Mouse (Mus musculus) heart, embryonic 12.5 days (tissue): ENCODE data around the gene Plekha5. TPM values are rescaled to one million over a fixed set of nuclear protein-coding genes. Genes with fewer than 3 reads are reported as not detected.

Experiments used
- ATAC-seq: fragments of 200-750 bp; cut with Nextera tagmentation; 2 replicates; pipeline ENCODE4 v1.8.0; 2017; ENCODE audit warnings: moderate TSS enrichment, moderate library complexity; ENCODE audit not compliant: insufficient number of reproducible peaks, low FRiP score
- H3K27ac ChIP-seq: fragments of 300-500 bp; sonication (generic); 2 replicates; pipeline ENCODE4 v1.5.1; 2016; ENCODE audit warnings: mild to moderate bottlenecking, moderate library complexity; ENCODE audit not compliant: poor library complexity, severe bottlenecking
- H3K27me3 ChIP-seq: fragments of 300-500 bp; sonication (generic); replicated peaks from 2 replicates; pipeline ENCODE4 v1.6.1; 2016; ENCODE audit warnings: mild to moderate bottlenecking, moderate library complexity
- H3K36me3 ChIP-seq: fragments of 300-500 bp; sonication (generic); 2 replicates; pipeline ENCODE4 v1.6.1; 2016; ENCODE audit warnings: mild to moderate bottlenecking, moderate library complexity
- H3K4me1 ChIP-seq: fragments of 300-500 bp; sonication (generic); replicated peaks from 2 replicates; pipeline ENCODE4 v1.6.1; 2016; ENCODE audit warnings: mild to moderate bottlenecking
- H3K4me2 ChIP-seq: fragments of 300-500 bp; sonication (generic); 2 replicates; pipeline ENCODE4 v1.6.1; 2016; ENCODE audit warnings: mild to moderate bottlenecking, moderate library complexity
- H3K4me3 ChIP-seq: fragments of 300-500 bp; sonication (generic); 2 replicates; pipeline ENCODE4 v1.5.1; 2016; ENCODE audit warnings: mild to moderate bottlenecking
- H3K9ac ChIP-seq: fragments of 300-500 bp; sonication (generic); 2 replicates; pipeline ENCODE4 v1.6.1; 2016; ENCODE audit warnings: mild to moderate bottlenecking, moderate library complexity
- H3K9me3 ChIP-seq: fragments of 300-500 bp; sonication (generic); replicated peaks from 2 replicates; pipeline ENCODE4 v1.6.1; 2016; ENCODE audit warnings: mild to moderate bottlenecking, moderate library complexity
- WGBS: fragments of 180-500 bp; shearing (Covaris S2); methylation state at CpG from one replicate; pipeline ENCODE4 v1.1.7; 2016; 5-methylcytosine and 5-hydroxymethylcytosine counted together
- polyA plus RNA-seq: library from polyadenylated mRNA; unstranded; fragments of >200 nt; fragmentation: Nextera tagmentation; extraction: Ambion mirVana; gene quantifications from 2 replicates; pipeline ENCODE4 v1.2.1, GENCODE M21; 2016

Gene Plekha5
- 21.9 and 22.3 TPM in 2 replicates for polyA plus RNA-seq

DNA sequence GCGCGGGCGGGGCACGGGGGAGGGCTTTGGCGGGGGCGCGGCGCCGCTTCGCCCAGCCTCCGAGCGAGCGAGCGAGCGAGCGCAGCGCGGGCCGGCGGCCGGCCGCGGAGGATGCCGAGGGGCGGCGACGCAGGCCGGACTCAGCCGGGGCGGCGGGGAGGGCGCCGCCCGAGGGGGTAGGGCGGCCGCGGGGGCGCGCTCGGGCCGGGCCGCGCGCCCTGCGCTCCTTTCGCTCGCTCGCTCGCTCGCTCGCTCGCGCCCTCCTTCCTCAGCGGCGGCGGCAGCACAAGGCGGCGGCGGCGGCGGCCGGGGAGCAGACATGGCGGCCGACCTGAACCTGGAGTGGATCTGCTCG, at the start of gene Plekha5:
Gene Plekha5, plus strand, starts transcription at position 209 of the 355 bp plus-strand sequence.
- no peaks in the 10 kb centered on the region for H3K27me3 ChIP-seq
- peak within 1 kb of the TSS; percentile 95 for H3K9ac ChIP-seq
- peaks cover 9% of the 10 kb centered on the region; the same call in 1 of the 2 replicates for H3K9me3 ChIP-seq
- H3K4me3 ChIP-seq, result peak within 1 kb of the TSS; percentile 99
- peak; percentile 94 for ATAC-seq
- H3K4me2 ChIP-seq, result peak within 1 kb of the TSS; percentile 93
- H3K27ac ChIP-seq, result peak within 1 kb of the TSS; percentile 83
- H3K36me3 ChIP-seq, result peaks cover 7% of the 10 kb centered on the region; the same call in 1 of the 2 replicates
- peaks cover 5% of the 10 kb centered on the region for H3K4me1 ChIP-seq
- 8% methylated on average over 61 of the region's 65 CpGs for WGBS

DNA sequence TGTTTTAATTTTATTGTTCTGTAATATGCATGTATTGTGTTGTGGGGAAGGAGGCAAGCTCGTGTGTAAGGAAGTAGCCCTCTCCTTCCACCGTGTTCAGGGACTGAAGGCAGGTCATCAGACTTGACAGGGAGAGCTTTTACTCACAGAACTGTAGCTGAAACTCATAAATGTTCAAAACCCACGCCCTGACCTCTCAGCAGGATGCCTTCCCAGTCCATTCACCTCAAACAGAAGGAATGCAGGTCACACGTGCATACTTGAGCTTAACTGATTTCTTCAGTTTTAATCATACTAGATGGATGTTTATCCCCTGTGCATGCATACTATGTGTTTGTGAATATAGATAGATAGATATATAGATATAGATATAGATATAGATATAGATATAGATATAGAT, 48.2 kb upstream of the Plekha5 start:
- no peak overlapping the region for H3K4me2 ChIP-seq
- no peaks in the 10 kb centered on the region for H3K36me3 ChIP-seq
- no peak overlapping the region for H3K27ac ChIP-seq
- no peak overlapping the region for H3K9ac ChIP-seq
- 59% methylated on average over 4 of the region's 4 CpGs for WGBS
- H3K9me3 ChIP-seq, result no peaks in the 10 kb centered on the region
- H3K4me3 ChIP-seq, result no peak overlapping the region
- ATAC-seq, result no peak
- H3K27me3 ChIP-seq, result no peaks in the 10 kb centered on the region
- no peaks in the 10 kb centered on the region for H3K4me1 ChIP-seq

DNA sequence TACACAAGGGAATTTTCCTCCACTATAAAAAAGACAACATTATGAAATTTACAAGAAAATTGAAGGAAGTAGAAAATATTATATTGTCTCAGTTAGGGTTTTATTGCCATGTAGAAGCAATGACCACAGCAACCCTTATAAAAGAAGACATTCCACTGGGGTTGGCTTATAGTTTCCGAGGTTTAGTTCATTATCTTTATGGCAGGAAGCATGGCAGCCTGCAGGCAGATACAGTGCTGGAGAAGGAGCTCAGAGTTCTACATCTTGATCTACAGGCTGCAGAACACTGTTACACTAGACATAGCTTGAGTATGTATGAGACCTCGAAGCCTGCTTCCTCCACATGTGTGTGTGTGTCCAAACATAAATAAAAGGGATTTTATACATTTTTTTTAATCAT, 43.3 kb upstream of the Plekha5 start:
- H3K27me3 ChIP-seq, result no peaks in the 10 kb centered on the region
- no peak for ATAC-seq
- H3K9ac ChIP-seq, result no peak overlapping the region
- no peak overlapping the region for H3K4me3 ChIP-seq
- no peak overlapping the region for H3K27ac ChIP-seq
- 51% methylated on average over 2 of the region's 2 CpGs for WGBS
- no peaks in the 10 kb centered on the region for H3K9me3 ChIP-seq
- no peaks in the 10 kb centered on the region for H3K4me1 ChIP-seq
- no peak overlapping the region for H3K4me2 ChIP-seq
- H3K36me3 ChIP-seq, result no peaks in the 10 kb centered on the region

DNA sequence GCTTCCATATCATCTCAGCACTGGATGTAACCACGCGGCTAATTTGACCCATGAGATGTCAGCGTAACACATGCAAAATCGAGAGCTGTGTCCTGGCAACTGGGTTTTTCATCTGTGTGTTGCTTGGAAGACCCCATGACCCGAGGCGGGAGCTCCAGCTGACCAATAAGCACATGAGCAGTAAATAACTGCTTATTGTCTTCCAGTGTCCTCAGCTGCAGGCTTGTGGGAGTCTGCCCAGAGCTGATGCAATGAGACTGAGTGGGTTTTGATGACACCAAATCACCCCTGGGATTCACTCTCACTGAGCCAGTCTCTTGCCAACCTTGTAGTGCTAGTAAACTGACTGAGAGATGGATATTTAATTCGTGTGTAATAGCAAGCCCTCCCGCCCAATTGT, 42.7 kb upstream of the Plekha5 start:
- no peak overlapping the region for H3K4me2 ChIP-seq
- no peak overlapping the region for H3K27ac ChIP-seq
- H3K36me3 ChIP-seq, result no peaks in the 10 kb centered on the region
- no peak overlapping the region for H3K9ac ChIP-seq
- H3K27me3 ChIP-seq, result no peaks in the 10 kb centered on the region
- no peaks in the 10 kb centered on the region for H3K9me3 ChIP-seq
- H3K4me1 ChIP-seq, result no peaks in the 10 kb centered on the region
- 81% methylated on average over 8 of the region's 8 CpGs for WGBS
- no peak for ATAC-seq
- H3K4me3 ChIP-seq, result no peak overlapping the region

DNA sequence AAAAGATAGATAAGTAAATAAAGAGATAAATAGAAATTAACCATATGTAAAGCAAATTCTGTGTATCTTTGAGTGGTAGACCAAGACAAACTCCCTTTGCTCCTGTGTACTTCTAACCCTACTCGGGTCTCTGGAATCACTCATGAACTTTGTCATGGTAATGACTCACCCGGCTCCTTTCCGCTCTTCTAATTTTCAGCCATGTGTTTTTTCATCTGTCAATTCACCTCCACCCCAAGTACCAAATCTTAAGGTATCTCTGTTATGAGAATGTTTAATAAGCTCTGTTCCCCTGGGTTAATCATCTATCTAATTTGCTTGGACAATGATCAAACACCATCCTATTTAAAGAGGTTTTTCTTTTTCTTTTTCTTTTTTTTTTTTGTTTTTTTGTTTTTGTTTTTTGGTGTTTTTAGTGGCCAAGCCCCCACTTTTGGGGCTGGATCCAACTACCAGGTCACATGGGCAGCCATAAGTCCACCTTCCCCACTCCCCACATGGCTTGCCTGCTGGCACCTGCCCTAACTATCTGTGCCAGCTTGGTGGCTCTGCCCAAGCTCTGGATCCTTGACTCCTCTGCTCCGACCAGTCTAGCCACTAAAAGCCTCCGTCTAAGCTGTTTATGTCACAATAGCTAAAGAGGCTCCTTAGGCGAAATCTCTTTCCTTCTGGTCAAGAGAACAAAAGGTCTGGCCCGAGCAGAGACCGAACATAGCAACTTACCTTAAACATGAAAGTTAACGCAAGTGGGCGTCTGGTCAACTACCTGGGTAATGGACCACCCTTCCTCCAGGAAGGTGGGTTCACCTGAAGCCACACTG, 40.1 kb upstream of the Plekha5 start:
- H3K4me1 ChIP-seq, result no peaks in the 10 kb centered on the region
- H3K36me3 ChIP-seq, result no peaks in the 10 kb centered on the region
- 84% methylated on average over 10 of the region's 10 CpGs for WGBS
- no peak for ATAC-seq
- no peak overlapping the region for H3K4me2 ChIP-seq
- H3K4me3 ChIP-seq, result no peak overlapping the region
- no peak overlapping the region for H3K9ac ChIP-seq
- H3K27ac ChIP-seq, result no peak overlapping the region
- no peaks in the 10 kb centered on the region for H3K27me3 ChIP-seq
- no peaks in the 10 kb centered on the region for H3K9me3 ChIP-seq

DNA sequence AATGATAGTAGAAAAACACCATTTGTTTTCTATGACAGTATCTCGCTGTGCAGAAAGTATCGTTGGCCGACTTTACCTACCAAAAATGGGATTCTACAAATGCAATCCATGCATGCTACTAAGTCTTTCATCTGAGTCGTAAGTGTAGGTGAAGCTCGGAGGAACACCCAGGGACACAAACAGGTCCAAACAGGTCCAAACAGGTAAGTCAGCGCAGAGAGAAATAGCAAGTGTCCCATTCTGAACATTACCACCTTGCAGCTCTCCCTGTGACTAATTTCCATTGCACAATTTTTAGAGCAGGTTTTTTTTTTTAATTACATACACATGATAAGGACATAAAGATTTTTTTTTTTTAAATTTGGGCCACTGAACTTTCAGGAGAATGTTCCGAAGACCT, 27.2 kb upstream of the Plekha5 start:
- Histone ChIP-seq H3K4me1 (no peaks in the 10 kb centered on the region), H3K27ac (no peak overlapping the region), H3K36me3 (no peaks in the 10 kb centered on the region), H3K27me3 (no peaks in the 10 kb centered on the region), H3K4me3 (no peak overlapping the region), H3K4me2 (no peak overlapping the region), H3K9ac (no peak overlapping the region), H3K9me3 (no peaks in the 10 kb centered on the region)
- ATAC-seq, result no peak
- WGBS, result 79% methylated on average over 7 of the region's 7 CpGs

DNA sequence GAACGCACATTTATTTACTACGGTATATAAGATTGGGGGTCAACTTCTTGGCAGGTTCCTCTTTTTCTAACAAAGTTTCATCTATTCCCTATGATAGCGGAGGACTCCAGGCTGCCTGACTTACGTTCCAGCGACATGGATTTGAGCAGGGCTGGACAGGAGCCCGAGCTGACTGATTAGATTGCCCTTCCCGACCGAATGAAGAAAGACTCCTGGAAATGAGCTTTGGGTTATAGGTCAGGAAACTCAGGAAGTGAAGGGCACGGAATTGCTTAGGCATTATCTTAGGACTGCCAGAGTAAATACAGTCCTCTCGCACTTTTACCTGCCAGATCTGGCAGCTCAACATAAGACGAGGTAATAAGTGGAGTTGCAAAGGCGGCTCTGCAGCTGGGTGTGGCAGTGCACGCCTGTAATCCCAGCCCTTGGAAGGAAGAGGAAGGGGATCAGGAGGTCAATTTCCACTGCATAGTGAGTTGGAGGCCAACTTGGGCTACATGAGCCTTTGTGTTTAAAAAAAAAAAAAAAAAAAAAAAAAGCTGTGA, 21.0 kb upstream of the Plekha5 start:
- Histone ChIP-seq H3K9ac (no peak overlapping the region), H3K4me2 (no peak overlapping the region), H3K9me3 (0 out of 2 replicates have a peak, but pooled peaks cover 3% of the 10 kb centered on the region), H3K27me3 (no peaks in the 10 kb centered on the region), H3K36me3 (no peaks in the 10 kb centered on the region), H3K4me1 (no peaks in the 10 kb centered on the region), H3K27ac (no peak overlapping the region), H3K4me3 (no peak overlapping the region)
- ATAC-seq, result peak; percentile 33; the same call in 1 of the 2 replicates
- WGBS, result 49% methylated on average over 13 of the region's 13 CpGs

DNA sequence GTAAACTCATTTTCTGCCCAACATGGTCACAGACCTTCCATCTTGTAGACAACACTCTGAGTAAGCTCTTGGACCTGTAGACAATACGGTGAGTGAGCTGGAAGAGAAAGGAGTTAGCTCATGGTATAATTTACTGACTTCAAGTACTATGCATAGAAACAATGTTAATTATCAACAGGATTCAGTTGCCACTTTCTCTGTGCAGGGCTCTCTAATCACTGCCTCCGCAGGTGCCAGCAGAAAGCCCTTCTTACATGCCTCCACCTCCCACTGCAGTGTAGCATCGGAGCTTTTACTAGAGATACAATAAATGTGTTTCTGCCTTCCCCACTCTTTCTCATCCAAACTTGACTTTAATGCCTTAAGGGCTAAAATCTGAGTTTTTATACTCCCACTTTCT, 11.9 kb upstream of the Plekha5 start:
- Histone ChIP-seq H3K9ac (no peak overlapping the region), H3K4me1 (no peaks in the 10 kb centered on the region), H3K4me2 (no peak overlapping the region), H3K9me3 (peaks cover 6% of the 10 kb centered on the region; the same call in 1 of the 2 replicates), H3K27me3 (no peaks in the 10 kb centered on the region), H3K27ac (no peak overlapping the region), H3K4me3 (no peak overlapping the region), H3K36me3 (no peaks in the 10 kb centered on the region)
- 84% methylated on average over 3 of the region's 3 CpGs for WGBS
- no peak for ATAC-seq

DNA sequence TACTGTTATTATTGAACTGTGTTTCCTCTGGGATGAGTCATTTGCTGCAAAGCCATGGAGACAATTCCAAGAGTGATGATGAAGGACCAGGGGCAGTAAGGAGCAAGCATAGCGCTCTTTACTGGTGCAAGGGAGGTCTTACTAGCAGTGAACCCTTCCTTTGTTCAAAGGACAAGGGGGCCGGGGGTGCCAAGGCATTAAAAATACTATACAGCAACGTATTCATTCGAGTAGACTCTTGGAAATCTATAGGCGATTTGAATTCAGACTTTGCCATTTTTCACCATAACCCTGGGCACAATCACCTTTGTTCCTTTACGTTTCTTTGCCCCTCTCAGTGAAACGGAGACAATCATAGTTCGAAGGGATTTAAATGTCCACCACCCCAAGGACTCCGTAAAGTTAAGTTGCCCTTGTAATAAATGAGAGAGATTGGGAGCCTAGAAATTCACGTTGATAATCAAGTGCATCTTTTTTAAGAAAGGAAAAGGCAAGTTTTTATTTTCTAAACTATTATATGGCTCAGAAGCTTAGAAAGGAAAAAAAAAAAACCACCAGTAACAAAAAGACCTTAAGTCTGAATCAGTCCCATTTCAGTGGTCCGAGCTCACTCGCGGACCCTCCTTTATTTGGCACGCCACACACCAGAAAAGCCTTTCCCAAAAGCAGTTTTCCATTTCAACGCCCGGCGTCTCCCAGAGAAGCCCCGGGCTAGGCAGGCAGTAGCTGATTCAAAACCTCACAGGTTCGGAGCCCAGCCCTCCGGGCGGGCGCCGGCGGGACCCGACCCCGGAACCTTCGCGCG, 611 bp upstream of the Plekha5 start:
- Histone ChIP-seq H3K4me1 (peaks cover 5% of the 10 kb centered on the region), H3K4me3 (peak overlapping the region; percentile 99), H3K36me3 (peaks cover 4% of the 10 kb centered on the region; the same call in 1 of the 2 replicates), H3K9ac (peak overlapping the region; percentile 95), H3K27me3 (no peaks in the 10 kb centered on the region), H3K27ac (peak overlapping the region; percentile 83; the same call in 1 of the 2 replicates), H3K4me2 (peak overlapping the region; percentile 93), H3K9me3 (peaks cover 9% of the 10 kb centered on the region; the same call in 1 of the 2 replicates)
- 12% methylated on average over 29 of the region's 29 CpGs for WGBS
- no peak for ATAC-seq

DNA sequence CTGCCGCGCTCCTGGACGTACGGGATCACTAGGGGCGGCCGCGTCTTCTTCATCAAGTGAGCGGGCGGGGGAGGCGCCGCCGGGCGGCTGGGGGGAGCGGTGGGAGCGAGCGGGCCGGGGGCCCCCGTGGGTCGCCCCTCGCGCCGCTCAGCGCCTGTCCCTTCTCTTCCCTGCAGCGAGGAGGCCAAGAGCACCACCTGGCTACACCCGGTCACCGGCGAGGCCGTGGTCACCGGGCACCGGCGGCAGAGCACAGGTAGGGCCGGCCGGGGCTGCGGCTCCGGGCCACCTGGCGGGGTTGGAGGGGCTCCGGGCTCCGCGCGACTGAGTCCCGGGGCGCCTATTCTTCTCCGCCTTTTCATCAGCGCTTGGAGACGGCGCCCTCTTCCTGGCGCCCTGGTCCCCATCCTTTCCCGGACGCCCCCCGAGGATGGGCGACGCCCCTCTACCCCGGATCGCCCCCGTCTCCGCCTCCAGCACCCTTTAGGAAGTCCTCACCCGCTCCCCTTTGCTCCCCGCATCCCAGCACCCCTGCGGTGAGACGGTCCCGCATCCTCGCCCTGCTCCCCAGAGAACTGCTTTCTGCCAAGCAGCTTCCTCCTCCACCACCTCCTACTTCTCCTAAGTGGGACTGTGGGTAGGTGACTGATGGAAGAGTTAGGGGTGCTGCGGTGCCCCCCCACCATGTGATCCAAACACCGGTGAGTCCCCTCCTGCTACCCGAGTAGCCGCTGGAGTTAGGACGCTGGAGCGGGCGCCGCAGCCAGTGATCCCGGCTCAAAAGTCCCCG, 542 bp downstream of the Plekha5 start:
- ATAC-seq, result peak; percentile 74
- 2% methylated on average over 60 of the region's 72 CpGs for WGBS
- H3K36me3 ChIP-seq, result peaks cover 9% of the 10 kb centered on the region; the same call in 1 of the 2 replicates

More for the DNA sequence above, 542 bp downstream of the Plekha5 start:
- Histone ChIP-seq H3K27me3 (no peaks in the 10 kb centered on the region), H3K4me2 (peak overlapping the region; percentile 93), H3K4me1 (peaks cover 5% of the 10 kb centered on the region), H3K4me3 (peak overlapping the region; percentile 99), H3K27ac (peak overlapping the region; percentile 83), H3K9me3 (peaks cover 9% of the 10 kb centered on the region; the same call in 1 of the 2 replicates), H3K9ac (peak overlapping the region; percentile 95)
